Mouse (Mus musculus): ENCODE measurements around the gene Cybrd1. TPM values are rescaled to one million over a fixed set of nuclear protein-coding genes. Genes with fewer than 3 reads are reported as not detected.

Cybrd1 gene
- total RNA-seq, 2 experiments from 2014 or later = 0.95 to 1.0 TPM

DNA sequence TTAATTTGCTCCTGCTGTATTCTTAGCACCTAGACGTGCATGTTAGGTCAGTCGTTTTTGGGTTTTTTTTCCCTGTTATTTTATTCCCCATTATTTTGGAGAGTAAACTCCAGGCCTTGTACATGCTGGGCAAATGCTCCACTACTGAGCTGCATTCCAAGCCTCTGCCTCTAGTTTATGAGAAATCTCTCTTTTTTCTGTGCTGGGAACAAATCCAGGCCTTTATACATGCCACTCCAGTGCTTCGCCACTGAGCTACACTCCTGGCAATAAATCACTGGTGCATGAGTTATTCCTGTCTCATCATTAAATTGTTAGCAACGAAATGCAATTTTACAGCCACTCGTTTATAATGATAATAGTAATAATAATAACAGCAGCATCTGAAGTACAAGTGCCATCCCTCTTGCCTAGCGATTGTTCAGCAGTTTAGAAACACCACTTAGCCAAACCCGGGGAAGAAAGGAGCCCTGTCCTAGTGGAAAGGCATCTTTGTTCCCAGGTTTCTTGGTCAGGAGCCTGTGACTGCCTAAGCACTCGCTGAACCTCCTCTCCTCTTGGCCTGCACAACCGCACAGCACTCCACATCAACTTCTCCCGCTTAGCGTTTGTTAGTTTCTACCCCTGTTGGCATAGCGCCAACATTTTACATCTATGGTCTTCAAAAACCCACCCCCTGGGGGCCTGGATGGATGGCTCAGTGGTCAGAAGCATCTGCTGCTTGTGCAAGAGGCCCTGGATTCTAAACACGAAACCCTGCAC lies 4.7 kb downstream of the Cybrd1 start:
- no peak for DNase-seq (ENCODE audit: low spot score in 2 of 2)

- DNase-seq (ENCODE audit: low spot score in 2 of 2) = no peak
These were observed 5.9 kb downstream of the Cybrd1 start for GRCm38 (mm10) chr2:71123591-71123990.

DNA sequence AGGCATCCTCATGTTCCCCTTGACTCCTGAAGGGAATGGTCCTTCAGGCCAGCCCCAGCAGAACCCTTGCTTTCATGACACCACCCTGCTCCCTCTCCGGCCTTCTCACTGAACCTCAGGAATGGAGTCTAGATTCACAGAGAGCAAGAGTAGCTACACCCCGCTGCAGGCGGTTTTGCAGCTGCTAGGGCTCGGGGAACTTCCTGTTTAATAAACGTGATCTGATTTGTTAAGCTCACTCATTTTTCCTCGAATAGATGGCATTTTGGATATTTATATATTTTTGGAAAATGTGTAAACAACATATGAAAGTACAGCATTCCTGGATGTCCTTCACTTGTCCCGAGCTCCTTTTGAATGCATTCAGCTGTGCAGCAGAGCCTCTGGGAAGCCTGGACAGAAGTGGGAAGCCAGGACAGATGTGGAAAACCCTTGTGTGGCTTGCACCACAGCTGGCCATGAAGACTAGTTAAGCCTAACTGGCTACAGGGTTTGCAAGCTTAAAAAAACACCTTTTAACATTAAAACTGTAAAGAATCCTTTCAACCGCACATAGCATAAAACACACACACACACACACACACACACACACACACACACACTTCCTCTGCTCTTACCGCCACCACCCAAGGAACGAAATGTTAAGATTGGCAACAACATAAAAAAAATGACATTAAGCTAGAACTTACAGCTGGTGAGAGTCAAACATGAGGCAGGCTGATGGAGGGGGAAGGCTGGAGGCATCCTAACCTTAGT lies 10.2 kb downstream of the Cybrd1 start:
- DNase-seq (ENCODE audit: low spot score in 2 of 2) = no peak

- DNase-seq (ENCODE audit: low spot score in 2 of 2) = no peak
These were observed 12.6 kb downstream of the Cybrd1 start for GRCm38 (mm10) chr2:71130366-71130765.

DNA sequence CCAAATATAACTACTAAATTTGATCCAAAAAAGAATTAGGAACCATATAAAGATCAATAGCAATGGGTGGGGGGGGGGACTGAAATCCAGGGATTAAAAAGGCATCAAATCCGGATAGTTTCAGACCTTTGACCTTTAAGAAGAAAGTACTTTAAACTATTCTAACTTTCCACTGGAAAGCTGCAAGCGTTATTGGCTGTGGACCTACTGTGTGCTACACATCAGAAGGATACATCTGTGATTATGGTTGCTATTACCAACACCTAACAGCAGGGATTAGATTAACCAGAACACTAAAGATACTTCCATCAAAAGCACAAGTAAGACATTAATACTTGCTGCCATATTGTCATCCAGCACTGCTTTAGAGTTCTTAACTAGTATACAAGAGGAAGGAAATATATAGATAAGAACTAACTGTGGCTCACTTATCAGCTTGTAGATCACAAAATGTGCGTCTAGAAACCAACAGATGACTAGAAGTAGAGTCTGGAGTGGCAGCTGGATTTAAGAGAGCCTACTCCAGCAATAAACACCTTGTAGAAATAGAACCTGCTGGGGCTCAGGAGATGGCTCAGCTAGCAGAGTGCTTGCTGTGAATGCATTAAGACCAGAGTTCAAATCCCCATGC lies 14.3 kb downstream of the Cybrd1 start:
- no peak for DNase-seq (ENCODE audit: low spot score in 2 of 2)

GRCm38 (mm10) chr2:71134041-71134505 lies 16.4 kb downstream of the Cybrd1 start:
- DNase-seq (ENCODE audit: low spot score in 2 of 2) = no peak

DNA sequence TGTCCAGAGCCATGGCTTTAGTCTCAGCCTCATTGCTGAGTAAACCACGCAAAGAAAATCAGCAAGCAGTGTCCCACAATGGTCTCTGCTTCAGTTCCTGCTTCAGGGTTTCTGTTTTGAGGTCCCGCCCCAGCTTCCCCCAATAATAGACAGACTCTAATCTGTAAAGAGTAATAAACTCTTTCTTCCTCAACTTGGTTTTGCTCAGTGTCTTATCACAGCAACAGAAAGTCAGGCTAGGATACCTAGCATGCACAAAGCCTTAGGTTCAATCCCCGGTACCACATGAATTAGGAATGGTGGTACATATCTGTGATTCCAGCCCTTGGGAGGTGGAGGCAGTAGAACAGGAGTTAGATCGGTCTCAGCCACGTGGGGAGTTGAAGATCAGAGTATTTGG lies 17.1 kb downstream of the Cybrd1 start:
- no peak for DNase-seq (ENCODE audit: low spot score in 2 of 2)

- no peak for DNase-seq (ENCODE audit: low spot score in 2 of 2)
These were observed 22.9 kb downstream of the Cybrd1 start for GRCm38 (mm10) chr2:71140622-71141021.

GRCm38 (mm10) chr2:71142410-71142809 lies 24.7 kb downstream of the Cybrd1 start:
- no peak for DNase-seq (ENCODE audit: low spot score in 2 of 2)

DNA sequence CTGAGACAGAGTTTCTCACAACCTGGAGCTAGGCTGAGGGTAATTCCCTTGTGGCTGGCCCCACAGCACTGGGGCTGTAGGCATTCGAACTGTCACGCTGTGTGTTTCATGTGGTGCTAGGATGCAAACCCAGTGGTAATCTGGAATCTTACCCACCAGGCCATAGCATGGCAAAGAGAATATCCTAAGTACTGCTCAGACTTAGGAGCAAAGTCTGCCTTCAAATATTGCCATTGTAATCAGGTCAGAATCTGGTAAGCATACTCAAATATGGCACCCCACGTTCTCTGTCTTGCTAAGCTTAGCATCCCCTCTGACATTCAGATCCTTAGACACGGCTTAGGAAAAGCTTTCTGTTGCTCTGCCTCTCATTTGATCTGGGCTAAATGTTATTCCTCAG lies 28.1 kb downstream of the Cybrd1 start:
- no peak for DNase-seq (ENCODE audit: low spot score in 2 of 2)

DNA sequence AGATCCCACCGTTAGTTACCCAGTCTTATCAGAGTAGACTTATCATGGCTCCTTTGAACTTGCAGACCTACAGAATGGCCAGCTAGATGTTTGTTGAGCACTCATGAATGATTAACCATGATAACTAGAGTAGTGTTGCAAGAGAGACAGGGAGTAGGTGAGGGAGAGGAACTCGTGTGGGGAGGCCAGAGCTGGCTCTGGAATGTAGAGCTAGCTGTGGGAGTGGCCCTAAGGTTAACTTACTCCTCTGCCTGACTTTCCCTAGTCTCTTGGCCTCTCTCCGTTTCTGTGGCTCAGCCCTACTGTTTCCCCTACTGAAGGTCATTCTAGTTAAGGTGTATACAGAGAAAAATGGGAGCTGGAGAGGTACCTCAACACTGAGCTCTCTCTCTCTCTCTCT lies 28.5 kb downstream of the Cybrd1 start:
- DNase-seq (ENCODE audit: low spot score in 2 of 2) = no peak

DNA sequence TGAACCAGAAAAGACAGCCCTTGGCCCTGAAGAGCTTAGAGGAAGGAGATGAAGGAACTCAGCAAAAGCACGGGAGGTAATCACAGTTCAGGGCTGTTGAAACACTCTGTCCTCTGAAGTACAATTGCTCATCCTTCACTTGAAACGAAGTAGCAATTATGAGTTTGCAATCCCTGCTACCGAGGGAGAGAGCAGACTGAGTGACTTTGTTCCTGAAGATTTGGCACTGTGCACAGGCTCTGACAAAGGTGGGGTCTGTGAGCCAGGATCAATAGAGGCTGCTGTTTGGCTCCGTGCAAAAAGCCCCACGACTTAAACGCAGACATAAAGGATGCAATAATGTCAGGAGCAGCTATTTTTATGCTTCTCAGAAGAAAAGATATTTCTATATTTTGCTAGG lies 30.1 kb downstream of the Cybrd1 start:
- DNase-seq (ENCODE audit: low spot score in 2 of 2) = no peak

DNA sequence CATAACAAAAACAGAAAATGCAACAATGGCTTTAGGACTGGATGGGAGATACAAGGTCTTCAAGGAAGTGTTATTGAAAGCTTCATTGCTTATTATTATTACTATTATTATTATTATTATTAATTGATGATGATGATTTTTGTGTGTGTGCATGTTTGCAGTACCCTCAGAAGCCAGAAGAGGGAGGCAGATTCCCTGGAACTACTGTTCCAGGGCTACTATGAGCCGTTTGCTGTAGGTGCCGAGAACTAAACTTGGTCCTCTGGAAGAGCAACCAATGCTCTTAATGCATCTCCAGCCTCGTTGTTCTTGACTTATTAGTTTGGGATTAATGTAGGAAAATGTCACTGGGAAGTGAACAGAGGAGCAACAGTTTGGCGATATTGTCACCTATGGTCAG lies 34.4 kb downstream of the Cybrd1 start:
- no peak for DNase-seq (ENCODE audit: low spot score in 2 of 2)

GRCm38 (mm10) chr2:71155486-71155885 lies 37.8 kb downstream of the Cybrd1 start:
- peak; percentile 78 to 81 for DNase-seq (ENCODE audit: low spot score in 2 of 2)

- no peak for DNase-seq (ENCODE audit: low spot score in 2 of 2)
These were observed 38.7 kb downstream of the Cybrd1 start for GRCm38 (mm10) chr2:71156446-71156845.

- no peak for DNase-seq (ENCODE audit: low spot score in 2 of 2)
These were observed 40.2 kb downstream of the Cybrd1 start for GRCm38 (mm10) chr2:71157881-71158280.

DNA sequence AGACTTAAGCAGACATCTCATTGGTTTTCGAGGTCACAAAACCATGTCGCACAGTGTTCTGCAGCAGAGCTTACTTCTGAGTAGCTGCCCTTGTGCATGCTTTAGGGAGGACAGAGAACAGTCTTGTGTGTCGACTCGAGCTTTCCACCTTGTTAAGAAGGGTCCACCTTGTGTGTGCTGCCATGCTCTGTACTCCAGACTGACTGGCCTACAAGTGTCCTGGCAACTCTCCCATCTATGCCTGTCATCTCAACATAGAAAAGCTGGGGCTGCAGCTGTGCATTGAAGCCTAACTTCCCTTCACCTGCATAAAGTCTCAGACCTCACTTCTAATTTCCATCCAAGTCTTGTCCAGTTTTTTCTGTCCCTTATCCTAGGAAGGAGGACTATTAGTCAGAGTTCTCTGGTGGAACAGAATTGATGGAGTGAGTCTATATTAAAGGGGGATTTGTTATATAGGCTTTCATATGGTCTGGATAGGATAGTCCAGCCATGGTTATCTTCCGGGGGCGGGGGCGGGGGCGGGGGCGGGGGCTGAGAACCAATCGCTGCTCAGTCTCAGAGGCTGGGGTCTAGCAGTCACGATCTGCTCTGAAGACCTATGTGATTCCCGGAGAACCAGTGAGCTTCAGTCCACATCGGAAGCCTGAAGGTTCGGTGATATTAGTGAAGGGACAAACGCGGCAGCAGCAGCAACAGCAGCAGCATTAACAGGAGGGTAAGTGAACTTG lies 42.0 kb downstream of the Cybrd1 start:
- DNase-seq (ENCODE audit: low spot score in 2 of 2) = no peak

DNA sequence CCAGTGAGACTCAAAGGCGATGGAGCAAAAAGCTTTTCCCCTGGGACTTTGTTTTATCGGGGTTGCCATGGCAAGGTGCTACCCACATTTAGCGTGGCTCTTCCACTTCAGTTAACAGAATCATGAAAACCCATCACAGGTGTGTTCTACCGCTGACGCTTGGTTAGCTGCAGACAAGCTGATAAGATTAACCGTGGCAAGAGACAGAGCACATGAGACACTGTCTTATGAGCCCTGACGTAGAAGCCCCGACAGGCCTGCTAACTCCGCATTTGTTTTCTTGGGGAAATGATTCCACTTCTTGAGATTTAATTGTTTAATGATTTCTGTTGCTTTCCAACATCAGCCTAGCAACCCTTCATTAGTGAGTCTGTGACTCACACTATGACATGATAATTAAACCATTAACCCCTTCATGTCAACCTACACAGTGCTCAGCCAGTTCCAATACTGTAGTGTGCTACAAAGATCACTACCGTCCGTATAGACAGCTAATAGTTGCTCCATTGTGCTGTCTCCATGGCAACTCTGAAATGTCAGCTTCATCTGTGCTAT lies 42.7 kb downstream of the Cybrd1 start:
- DNase-seq (ENCODE audit: low spot score in 2 of 2) = no peak

DNA sequence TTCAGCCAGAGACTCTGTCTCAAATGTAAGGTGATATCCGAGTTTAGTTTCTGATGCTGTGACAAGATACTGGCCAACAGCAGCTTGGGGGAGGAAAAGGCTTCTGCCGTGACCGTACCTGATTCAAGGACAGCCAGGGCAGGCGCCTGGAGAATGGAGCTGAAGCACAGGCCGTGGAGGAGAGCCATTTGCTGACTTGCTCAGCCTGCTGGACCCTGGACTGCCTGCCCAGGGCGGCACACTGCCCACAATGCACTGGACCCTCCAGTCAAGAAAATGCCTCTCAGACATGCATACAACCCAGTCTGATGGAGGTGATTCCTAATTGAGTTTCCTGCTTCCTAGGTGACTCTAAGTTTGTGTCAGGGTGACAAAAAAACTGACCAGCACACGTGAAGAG lies 43.8 kb downstream of the Cybrd1 start:
- DNase-seq (ENCODE audit: low spot score in 2 of 2) = no peak

GRCm38 (mm10) chr2:71162831-71163621 lies 45.3 kb downstream of the Cybrd1 start:
- no peak for DNase-seq (ENCODE audit: low spot score in 2 of 2)

Data from left cerebral cortex, adult 18-20 months (tissue).